Mouse (Mus musculus) intestine, embryonic 16.5 days (tissue): ENCODE data around the gene Enc1. TPM values are rescaled to one million over a fixed set of nuclear protein-coding genes. Genes with fewer than 3 reads are reported as not detected.

Experiments used
- ATAC-seq: fragments of 200-750 bp; cut with Nextera tagmentation; 2 replicates; pipeline ENCODE4 v1.8.0; 2017; ENCODE audit warnings: moderate TSS enrichment, moderate library complexity
- H3K27ac ChIP-seq: fragments of 300-500 bp; sonication (generic); 2 replicates; pipeline ENCODE4 v1.5.1; 2014; ENCODE audit warnings: mild to moderate bottlenecking, low read length
- H3K27me3 ChIP-seq: fragments of 300-500 bp; sonication (generic); replicated peaks from 2 replicates; pipeline ENCODE4 v1.6.1; 2014; ENCODE audit warnings: low read length, control low read depth, mixed read lengths; ENCODE audit not compliant: control insufficient read depth, insufficient read depth
- H3K36me3 ChIP-seq: fragments of 300-500 bp; sonication (generic); 2 replicates; pipeline ENCODE4 v1.6.1; 2014; ENCODE audit warnings: low read length, control low read depth; ENCODE audit not compliant: control insufficient read depth, insufficient read depth
- H3K4me1 ChIP-seq: fragments of 300-500 bp; sonication (generic); 2 replicates; pipeline ENCODE4 v1.6.1; 2014; ENCODE audit warnings: low read length, control low read depth, mixed read lengths; ENCODE audit not compliant: control insufficient read depth, insufficient read depth
- H3K4me2 ChIP-seq: fragments of 300-500 bp; sonication (generic); 2 replicates; pipeline ENCODE4 v1.6.1; 2014; ENCODE audit warnings: low read depth, low read length, control low read depth
- H3K4me3 ChIP-seq: fragments of 300-500 bp; sonication (generic); 2 replicates; pipeline ENCODE4 v1.5.1; 2014; ENCODE audit warnings: mild to moderate bottlenecking, low read length
- H3K9ac ChIP-seq: fragments of 300-500 bp; sonication (generic); 2 replicates; pipeline ENCODE4 v1.6.1; 2014; ENCODE audit warnings: low read depth, low read length
- H3K9me3 ChIP-seq: fragments of 300-500 bp; sonication (generic); 2 replicates; pipeline ENCODE4 v1.6.1; 2016; ENCODE audit warnings: low read length, control low read depth; ENCODE audit not compliant: control insufficient read depth
- WGBS: fragments of 180-500 bp; shearing (Covaris S2); extraction: QIAGEN DNeasy Blood & Tissue Kit; methylation state at CpG from one replicate; pipeline ENCODE4 v1.1.7; 2014; 5-methylcytosine and 5-hydroxymethylcytosine counted together
- polyA plus RNA-seq: library from polyadenylated mRNA; unstranded; fragments of >200 nt; fragmentation: Nextera tagmentation; extraction: Ambion mirVana; gene quantifications from 2 replicates; pipeline ENCODE4 v1.2.1, GENCODE M21; 2015

The Enc1 gene
- polyA plus RNA-seq, 1 experiment from 2014 or later, result 6.1 TPM

GRCm38 (mm10) chr13:97299877-97300873 is 59.3 kb downstream of the Enc1 start:
- Histone ChIP-seq H3K9me3 (no peaks in the 10 kb centered on the region), H3K9ac (0 out of 2 replicates have a peak overlapping the region, but pooled peaks have one; percentile 14), H3K27ac (peak overlapping the region; percentile 45), H3K36me3 (no peaks in the 10 kb centered on the region), H3K27me3 (no peaks in the 10 kb centered on the region), H3K4me2 (peak overlapping the region; percentile 30; the same call in 1 of the 2 replicates), H3K4me3 (no peak overlapping the region), H3K4me1 (peaks cover 8% of the 10 kb centered on the region)
- peak; percentile 93 for ATAC-seq
- WGBS, result 61% methylated on average over 12 of the region's 12 CpGs

Other genes with a start within 250 kb of the Enc1 start
- not detected in 2 replicates for gene 1700029F12Rik, start 206.7 kb upstream of the Enc1 start, polyA plus RNA-seq
- gene Fam169a, start 173.8 kb upstream of the Enc1 start, polyA plus RNA-seq, result 1.2 and 1.4 TPM in 2 replicates
- 3.0 and 3.6 TPM in 2 replicates for gene Gm6169, start 141.9 kb upstream of the Enc1 start, polyA plus RNA-seq
- gene Gfm2, start 103.2 kb upstream of the Enc1 start, polyA plus RNA-seq, result 37.8 and 41.3 TPM in 2 replicates
- gene Nsa2, start 103.2 kb upstream of the Enc1 start, polyA plus RNA-seq, result 47.9 and 51.2 TPM in 2 replicates
- 142 and 184 TPM in 2 replicates for gene Hexb, start 42.7 kb upstream of the Enc1 start, polyA plus RNA-seq